Mouse (Mus musculus): ENCODE measurements around the gene Mllt1.
A peak's percentile ranks its signal among the peaks of the same experiment; 100 is the strongest.

The Mllt1 gene

GRCm38 (mm10) chr17:56876981-56877380 lies 58.2 kb downstream of the Mllt1 start:
- no peak for DNase-seq

GRCm38 (mm10) chr17:56876465-56876864 lies 58.8 kb downstream of the Mllt1 start:
- peak; percentile 68 for DNase-seq

- DNase-seq, result peak; percentile 86
These were observed 60.1 kb downstream of the Mllt1 start, which contains the start of gene 1700061G19Rik for GRCm38 (mm10) chr17:56874936-56875651. TSS of gene 1700061G19Rik (plus strand) at chr17:56875477.

GRCm38 (mm10) chr17:56874237-56874636 lies 61.0 kb downstream of the Mllt1 start, which contains the start of gene Acsbg2:
TSS of gene Acsbg2 (minus strand) at chr17:56874447.
- DNase-seq, result peak; percentile 60

GRCm38 (mm10) chr17:56872512-56872911 lies 62.7 kb downstream of the Mllt1 start:
- no peak for DNase-seq

- peak; percentile 81 for DNase-seq
These were observed 63.4 kb downstream of the Mllt1 start for GRCm38 (mm10) chr17:56871767-56872166.

- peak; percentile 84 for DNase-seq
These were observed 64.8 kb downstream of the Mllt1 start for GRCm38 (mm10) chr17:56870287-56870953.

- no peak for DNase-seq
These were observed 65.7 kb downstream of the Mllt1 start for GRCm38 (mm10) chr17:56869481-56869977.

- no peak for DNase-seq
These were observed 69.1 kb downstream of the Mllt1 start for GRCm38 (mm10) chr17:56866071-56866470.

- peak; percentile 95 for DNase-seq
These were observed 74.0 kb downstream of the Mllt1 start for GRCm38 (mm10) chr17:56861197-56861596.

GRCm38 (mm10) chr17:56858922-56859321 lies 76.3 kb downstream of the Mllt1 start:
- DNase-seq, result no peak

GRCm38 (mm10) chr17:56858216-56858615 lies 77.0 kb downstream of the Mllt1 start:
- DNase-seq, result no peak

- DNase-seq, result no peak
These were observed 79.8 kb downstream of the Mllt1 start for GRCm38 (mm10) chr17:56855421-56855820.

GRCm38 (mm10) chr17:56851167-56851566 lies 84.0 kb downstream of the Mllt1 start:
- DNase-seq, result no peak

GRCm38 (mm10) chr17:56849710-56850109 lies 85.5 kb downstream of the Mllt1 start:
- DNase-seq, result no peak

GRCm38 (mm10) chr17:56848785-56849184 lies 86.4 kb downstream of the Mllt1 start:
- DNase-seq, result no peak

GRCm38 (mm10) chr17:56843678-56844077 lies 91.5 kb downstream of the Mllt1 start:
- DNase-seq, result no peak
